Mouse (Mus musculus) small intestine, adult 2 months (tissue): ENCODE results near the gene Tmem206. TPM values are rescaled to one million over a fixed set of nuclear protein-coding genes. Genes with fewer than 3 reads are reported as not detected.

Source experiments
- H3K27ac ChIP-seq: fragments of 200-500 bp; 2 replicates; pipeline ENCODE4 v1.5.1; 2012; ENCODE audit warnings: low read depth, low read length, control low read depth, inconsistent platforms; ENCODE audit not compliant: insufficient read depth
- H3K27me3 ChIP-seq: fragments of 200-500 bp; 2 replicates; pipeline ENCODE4 v1.6.1; 2012; ENCODE audit warnings: mild to moderate bottlenecking, moderate library complexity, low read length, inconsistent platforms; ENCODE audit not compliant: control insufficient read depth, insufficient read depth
- H3K36me3 ChIP-seq: fragments of 200-500 bp; 2 replicates; pipeline ENCODE4 v1.6.1; 2012; ENCODE audit warnings: mild to moderate bottlenecking, low read length, control low read depth, inconsistent platforms; ENCODE audit not compliant: control insufficient read depth, insufficient read depth
- H3K4me1 ChIP-seq: fragments of 200-500 bp; 2 replicates; pipeline ENCODE4 v1.6.1; 2012; ENCODE audit warnings: low read length, inconsistent platforms, mixed read lengths; ENCODE audit not compliant: control insufficient read depth, insufficient read depth, insufficient read length
- H3K4me3 ChIP-seq: fragments of 200-500 bp; 2 replicates; pipeline ENCODE4 v1.5.1; 2012; ENCODE audit warnings: low read depth, mild to moderate bottlenecking, control low read depth, inconsistent platforms, low read length, moderate library complexity
- CTCF ChIP-seq: fragments of 200-500 bp; IDR thresholded peaks from 2 replicates; pipeline ENCODE4 v1.5.1; 2012; ENCODE audit warnings: low read depth, mild to moderate bottlenecking, control low read depth, inconsistent platforms, low read length, moderate library complexity, mixed read lengths; ENCODE audit not compliant: insufficient replicate concordance, insufficient read length; ENCODE audit errors: extremely low read depth
- POLR2A ChIP-seq: fragments of 200-500 bp; IDR thresholded peaks from 2 replicates; pipeline ENCODE4 v1.6.1; 2012; ENCODE audit warnings: low read depth, mild to moderate bottlenecking, control low read depth, inconsistent platforms, low read length, moderate library complexity
- WGBS: fragments of 180-500 bp; shearing (Covaris S2); methylation state at CpG from one replicate; pipeline ENCODE4 v1.1.7; 2018; 5-methylcytosine and 5-hydroxymethylcytosine counted together
- polyA plus RNA-seq: library from polyadenylated mRNA; depleted of rRNA; stranded (reverse); fragments of >200 nt; gene quantifications from 2 replicates; pipeline ENCODE4 v1.2.3, GENCODE M21; 2012

Gene Tmem206
- polyA plus RNA-seq, 1 experiment: 2.7 TPM

DNA sequence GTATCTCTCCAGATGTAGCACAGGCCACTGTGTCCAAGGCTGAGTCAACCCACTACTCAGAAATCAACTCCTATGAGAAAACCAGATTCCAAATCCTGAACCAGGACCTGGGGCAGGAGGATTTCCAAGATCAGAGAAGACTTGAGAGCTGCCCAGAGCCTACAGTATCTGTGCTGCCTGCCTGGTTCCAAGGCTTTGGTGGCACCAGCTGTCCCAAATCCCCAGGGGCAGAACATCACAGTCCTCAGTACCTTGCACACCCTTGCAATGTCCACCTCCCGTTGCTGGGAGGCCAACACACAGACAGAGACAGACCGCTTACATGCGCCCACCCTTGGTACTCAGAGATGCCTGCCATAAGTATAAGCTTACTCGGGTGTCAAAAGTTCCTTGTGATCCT is 27.4 kb upstream of the Tmem206 start:
- TF ChIP-seq POLR2A (no peak), CTCF (no peak)
- H3K27me3 ChIP-seq: no peaks in the 10 kb centered on the region
- no peaks in the 10 kb centered on the region for H3K4me1 ChIP-seq
- no peaks in the 10 kb centered on the region for H3K36me3 ChIP-seq
- no peak overlapping the region for H3K27ac ChIP-seq
- no peak overlapping the region for H3K4me3 ChIP-seq
- 88% methylated on average over 4 of the region's 4 CpGs for WGBS

DNA sequence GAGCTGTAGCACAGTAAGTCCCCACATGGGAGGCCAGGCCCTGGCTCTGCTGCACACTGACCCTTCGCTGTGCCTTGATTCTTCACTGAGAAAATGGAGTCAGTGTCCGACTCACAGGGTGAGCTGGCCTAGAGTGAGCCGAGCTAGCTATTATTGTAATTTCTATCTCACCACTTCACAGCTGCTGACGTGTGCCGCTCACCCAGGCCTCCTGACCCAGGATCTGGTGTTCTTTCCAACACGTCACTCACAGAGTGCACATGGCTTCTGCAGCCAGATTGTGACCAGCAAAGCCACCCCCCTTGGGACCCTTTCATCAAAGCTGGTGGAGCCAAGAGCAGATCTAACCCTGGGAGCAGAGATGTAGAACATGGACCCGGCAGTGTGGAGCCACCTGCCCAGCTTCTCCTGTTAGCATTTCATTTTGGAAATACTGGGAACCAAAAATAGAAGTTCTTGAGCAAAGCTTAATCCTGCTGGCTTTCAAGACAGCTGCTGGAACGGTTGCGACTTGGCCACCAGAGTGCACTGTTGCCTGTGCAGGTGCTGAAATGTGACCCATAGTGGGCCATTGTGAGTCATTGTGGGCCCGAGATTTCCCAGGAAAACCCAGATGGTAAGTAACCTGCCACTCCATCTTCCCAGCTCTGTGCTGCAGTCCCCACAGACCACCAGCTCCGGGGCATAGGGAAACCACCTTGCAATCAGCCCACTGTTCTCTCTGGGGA is 26.3 kb upstream of the Tmem206 start:
- no peak for TF ChIP-seq POLR2A
- TF ChIP-seq CTCF: peak; percentile 69; the same call in 1 of the 2 replicates
- H3K4me1 ChIP-seq: no peaks in the 10 kb centered on the region
- no peaks in the 10 kb centered on the region for H3K27me3 ChIP-seq
- no peak overlapping the region for H3K4me3 ChIP-seq
- no peak overlapping the region for H3K27ac ChIP-seq
- 60% methylated on average over 11 of the region's 11 CpGs for WGBS
- H3K36me3 ChIP-seq: no peaks in the 10 kb centered on the region

DNA sequence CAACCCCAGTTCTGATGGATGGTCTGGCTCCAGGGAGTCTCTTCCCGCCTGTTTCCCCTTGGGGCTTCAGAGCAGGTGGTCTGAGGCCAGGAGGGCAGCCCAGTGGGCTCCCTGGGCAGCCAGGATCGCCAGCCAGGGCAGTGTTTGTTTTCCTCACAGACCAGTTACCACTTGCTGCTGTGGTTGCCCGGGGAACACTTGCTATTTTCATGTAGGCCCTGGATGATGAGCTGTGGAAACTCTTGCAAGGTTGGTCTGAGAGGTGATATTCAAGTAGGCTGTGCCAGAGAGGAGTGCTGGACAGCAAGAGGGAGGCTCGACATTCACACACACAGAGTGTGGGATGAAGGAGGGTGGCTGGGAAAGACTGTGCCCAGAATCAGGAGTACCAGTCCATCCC is 23.8 kb upstream of the Tmem206 start:
- Histone ChIP-seq H3K27ac (no peak overlapping the region), H3K36me3 (no peaks in the 10 kb centered on the region), H3K4me1 (no peaks in the 10 kb centered on the region), H3K27me3 (no peaks in the 10 kb centered on the region), H3K4me3 (no peak overlapping the region)
- TF ChIP-seq CTCF (no peak), POLR2A (no peak)
- 68% methylated on average over 4 of the region's 4 CpGs for WGBS

DNA sequence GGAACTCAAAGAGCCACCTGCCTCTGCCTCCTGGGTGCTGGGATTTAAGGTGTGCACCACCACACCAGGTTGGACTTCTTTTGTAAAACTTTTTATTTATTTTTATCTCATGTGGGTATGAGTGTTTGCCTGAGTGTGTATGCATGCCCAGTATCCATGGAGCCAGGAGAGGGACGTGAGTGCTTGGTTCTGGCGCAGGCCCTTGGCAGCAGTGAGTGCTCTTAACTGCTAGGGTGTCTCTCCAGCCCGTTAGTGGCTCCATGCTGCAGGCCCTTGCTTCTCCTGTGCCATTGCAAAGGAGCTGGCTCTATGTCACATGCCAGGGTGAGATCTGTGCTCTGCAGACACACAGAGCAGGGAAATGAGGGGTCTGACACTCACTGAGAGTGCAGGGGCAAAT is 22.0 kb upstream of the Tmem206 start:
- H3K27me3 ChIP-seq: no peaks in the 10 kb centered on the region
- 80% methylated on average over 3 of the region's 3 CpGs for WGBS

DNA sequence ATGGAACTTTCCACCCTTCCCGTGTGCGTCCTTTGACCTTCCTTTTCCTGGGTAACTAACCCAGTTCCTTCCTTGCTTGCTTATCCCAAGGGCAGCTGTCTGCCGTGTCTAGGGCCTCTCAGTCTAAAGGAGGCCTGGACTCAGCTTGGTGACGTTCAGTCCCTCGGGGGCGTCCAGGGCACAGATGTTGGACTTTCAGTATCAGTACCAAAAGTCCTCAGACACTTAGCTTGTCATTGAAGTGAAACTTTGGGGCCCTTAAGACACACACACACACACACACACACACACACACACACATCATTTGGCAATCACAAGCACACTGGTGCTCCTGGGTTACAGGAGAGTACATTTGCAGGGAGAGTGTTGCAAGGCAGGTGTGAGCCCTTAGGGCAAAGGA is 21.5 kb upstream of the Tmem206 start:
- TF ChIP-seq POLR2A (no peak), CTCF (no peak)
- H3K4me1 ChIP-seq: no peaks in the 10 kb centered on the region
- no peaks in the 10 kb centered on the region for H3K36me3 ChIP-seq
- H3K27me3 ChIP-seq: no peaks in the 10 kb centered on the region
- 52% methylated on average over 6 of the region's 6 CpGs for WGBS
- no peak overlapping the region for H3K4me3 ChIP-seq
- no peak overlapping the region for H3K27ac ChIP-seq

More for the DNA sequence above, 22.0 kb upstream of the Tmem206 start:
- no peak for TF ChIP-seq CTCF
- no peak for TF ChIP-seq POLR2A
- H3K4me3 ChIP-seq: no peak overlapping the region
- H3K36me3 ChIP-seq: no peaks in the 10 kb centered on the region
- H3K27ac ChIP-seq: no peak overlapping the region
- no peaks in the 10 kb centered on the region for H3K4me1 ChIP-seq

DNA sequence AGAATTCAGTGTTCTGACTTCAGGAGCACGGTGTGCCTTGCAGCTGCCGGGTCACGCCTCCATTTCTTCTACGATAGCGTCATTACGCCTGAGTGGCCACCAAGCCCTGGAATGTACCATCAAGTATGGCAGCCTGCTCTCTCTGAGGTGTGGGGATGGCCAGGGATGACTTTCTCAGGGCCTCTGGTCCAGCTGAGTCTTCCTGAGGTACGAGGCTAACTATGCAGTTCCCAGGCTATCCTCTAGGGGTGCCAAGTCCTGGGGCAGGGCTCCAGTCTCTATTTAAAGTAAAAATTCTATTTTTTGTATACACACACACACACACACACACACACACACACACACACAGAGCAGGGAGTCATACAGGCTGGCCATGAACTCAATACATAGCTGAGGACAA is 20.1 kb upstream of the Tmem206 start:
- Histone ChIP-seq H3K27me3 (no peaks in the 10 kb centered on the region), H3K27ac (no peak overlapping the region), H3K4me3 (no peak overlapping the region), H3K4me1 (no peaks in the 10 kb centered on the region), H3K36me3 (no peaks in the 10 kb centered on the region)
- 73% methylated on average over 7 of the region's 7 CpGs for WGBS
- TF ChIP-seq POLR2A (no peak), CTCF (peak; percentile 21; the same call in 1 of the 2 replicates)

DNA sequence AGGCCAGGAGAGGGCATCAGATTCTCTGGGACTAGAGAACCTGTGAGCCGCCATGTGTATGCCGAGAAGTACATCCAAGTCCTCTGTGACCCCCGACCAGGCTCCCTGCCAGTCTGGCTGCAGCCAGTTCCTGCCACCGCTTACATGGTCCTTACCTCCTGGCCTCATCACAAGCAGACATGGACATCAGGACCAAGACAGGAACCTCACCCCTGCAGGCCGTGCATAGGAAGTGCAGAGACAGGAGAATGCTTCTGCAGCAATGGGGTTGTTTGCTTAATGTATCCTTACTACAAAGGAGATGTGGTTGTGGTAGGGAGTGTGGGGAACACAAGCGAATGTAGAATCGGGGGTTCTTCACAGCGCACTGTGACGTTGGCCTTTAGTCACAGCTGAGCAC is 19.4 kb upstream of the Tmem206 start:
- Histone ChIP-seq H3K4me3 (no peak overlapping the region), H3K27ac (no peak overlapping the region), H3K27me3 (no peaks in the 10 kb centered on the region), H3K4me1 (no peaks in the 10 kb centered on the region), H3K36me3 (no peaks in the 10 kb centered on the region)
- TF ChIP-seq POLR2A (no peak), CTCF (no peak)
- WGBS: 88% methylated on average over 9 of the region's 9 CpGs
